Mouse (Mus musculus) embryonic facial prominence, embryonic 11.5 days (tissue): ENCODE measurements around the gene Mterf1a. TPM values are rescaled to one million over a fixed set of nuclear protein-coding genes. Genes with fewer than 3 reads are reported as not detected.
"Not testable (repeated sequence)": the region's sequence is repeated elsewhere in the genome, so short reads cannot be mapped to it uniquely, and the experiment has no call there.

Experiments
- ATAC-seq: fragments of 200-750 bp; cut with Nextera tagmentation; replicated peaks from 2 replicates; pipeline ENCODE4 v1.8.0; 2017; ENCODE audit warnings: low read depth; ENCODE audit not compliant: insufficient number of reproducible peaks, low FRiP score, low TSS enrichment
- DNase-seq: peaks from one replicate; pipeline ENCODE4 v3.0.0-alpha.2; 2015; ENCODE audit warnings: low spot score
- H3K27ac ChIP-seq: fragments of 300-500 bp; sonication (generic); replicated peaks from 2 replicates; pipeline ENCODE4 v1.5.1; 2014; ENCODE audit warnings: mild to moderate bottlenecking, low read depth, low read length, control low read depth
- H3K27me3 ChIP-seq: fragments of 300-500 bp; sonication (generic); 2 replicates; pipeline ENCODE4 v1.6.1; 2014; ENCODE audit warnings: mild to moderate bottlenecking, low read length, moderate library complexity, mixed read lengths; ENCODE audit not compliant: control insufficient read depth, insufficient read depth
- H3K36me3 ChIP-seq: fragments of 300-500 bp; sonication (generic); replicated peaks from 2 replicates; pipeline ENCODE4 v1.6.1; 2014; ENCODE audit warnings: low read depth, mild to moderate bottlenecking, low read length, moderate library complexity, mixed read lengths; ENCODE audit not compliant: control insufficient read depth, insufficient read depth
- H3K4me1 ChIP-seq: fragments of 300-500 bp; sonication (generic); 2 replicates; pipeline ENCODE4 v1.6.1; 2014; ENCODE audit warnings: low read length, mixed read lengths; ENCODE audit not compliant: control insufficient read depth, insufficient read depth
- H3K4me2 ChIP-seq: fragments of 300-500 bp; sonication (generic); 2 replicates; pipeline ENCODE4 v1.6.1; 2014; ENCODE audit warnings: low read depth, mild to moderate bottlenecking, control low read depth, low read length, moderate library complexity
- H3K4me3 ChIP-seq: fragments of 300-500 bp; sonication (generic); 2 replicates; pipeline ENCODE4 v1.5.1; 2014; ENCODE audit warnings: low read depth, low read length, control low read depth
- H3K9ac ChIP-seq: fragments of 300-500 bp; sonication (generic); replicated peaks from 2 replicates; pipeline ENCODE4 v1.6.1; 2014; ENCODE audit warnings: mild to moderate bottlenecking, control low read depth, low read length
- H3K9me3 ChIP-seq: fragments of 300-500 bp; sonication (generic); replicated peaks from 2 replicates; pipeline ENCODE4 v1.6.1; 2016; ENCODE audit warnings: mild to moderate bottlenecking, low read length, inconsistent platforms, mixed read lengths; ENCODE audit not compliant: control insufficient read depth
- WGBS: fragments of 180-500 bp; shearing (Covaris S2); extraction: QIAGEN DNeasy Blood & Tissue Kit; methylation state at CpG from one replicate; pipeline ENCODE4 v1.1.7; 2014; 5-methylcytosine and 5-hydroxymethylcytosine counted together
- polyA plus RNA-seq: library from polyadenylated mRNA; unstranded; fragments of >200 nt; fragmentation: Nextera tagmentation; extraction: Ambion mirVana; gene quantifications from 2 replicates; pipeline ENCODE4 v1.2.1, GENCODE M21; 2014

Mterf1a gene
- polyA plus RNA-seq, 1 experiment from 2014 or later = 10.4 TPM

DNA sequence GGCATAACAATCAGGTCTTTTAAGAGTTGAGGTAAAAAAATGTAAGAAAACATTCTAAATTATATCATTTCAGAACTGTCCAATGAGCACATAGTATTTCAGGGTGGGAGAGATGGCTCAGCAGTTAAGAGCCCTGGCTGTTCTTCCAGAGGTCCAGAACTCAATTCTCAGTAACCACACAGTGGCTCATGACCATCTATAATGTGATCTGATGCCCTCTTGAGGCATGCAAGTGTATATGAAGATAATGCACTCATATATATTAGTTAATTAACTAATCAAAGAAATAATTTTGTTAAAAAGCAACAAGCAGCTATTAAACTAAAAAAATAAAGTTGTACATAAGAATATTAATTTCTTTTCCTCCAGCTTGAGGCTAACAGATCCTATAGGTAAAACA lies 4.5 kb downstream of the Mterf1a start:
- DNase-seq = no peak
- no peak overlapping the region for H3K4me2 ChIP-seq
- no peak overlapping the region for H3K4me3 ChIP-seq
- H3K9ac ChIP-seq = no peak overlapping the region
- H3K27me3 ChIP-seq = no peaks in the 10 kb centered on the region
- H3K4me1 ChIP-seq = no peaks in the 10 kb centered on the region
- H3K27ac ChIP-seq = no peak overlapping the region
- no peak for ATAC-seq
- no peaks in the 10 kb centered on the region for H3K36me3 ChIP-seq
- no peaks in the 10 kb centered on the region for H3K9me3 ChIP-seq

DNA sequence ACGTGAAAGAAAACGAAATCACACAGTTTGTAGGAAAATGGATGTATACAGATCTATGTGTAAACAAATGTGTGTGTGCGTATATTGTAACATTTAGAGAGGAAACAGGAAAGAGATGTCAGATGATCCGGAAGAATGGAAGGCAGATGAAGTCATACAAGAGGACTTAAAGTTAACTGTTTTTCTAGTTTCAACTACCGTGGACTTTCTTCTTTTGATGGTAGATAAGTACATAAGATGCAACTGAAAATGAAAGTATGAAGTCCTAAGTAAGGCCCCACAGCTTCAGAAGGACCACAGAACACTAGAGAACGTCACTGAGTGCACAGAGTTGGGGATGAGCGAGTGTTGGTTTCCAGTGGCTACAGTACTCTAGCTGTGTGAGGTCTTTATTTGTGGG lies 6.9 kb downstream of the Mterf1a start:
- not testable (repeated sequence) for H3K27ac ChIP-seq, DNase-seq, H3K27me3 ChIP-seq, H3K9ac ChIP-seq, H3K4me2 ChIP-seq, H3K4me3 ChIP-seq, H3K9me3 ChIP-seq, H3K36me3 ChIP-seq, H3K4me1 ChIP-seq, ATAC-seq
- WGBS = 87% methylated on average over 7 of the region's 7 CpGs

DNA sequence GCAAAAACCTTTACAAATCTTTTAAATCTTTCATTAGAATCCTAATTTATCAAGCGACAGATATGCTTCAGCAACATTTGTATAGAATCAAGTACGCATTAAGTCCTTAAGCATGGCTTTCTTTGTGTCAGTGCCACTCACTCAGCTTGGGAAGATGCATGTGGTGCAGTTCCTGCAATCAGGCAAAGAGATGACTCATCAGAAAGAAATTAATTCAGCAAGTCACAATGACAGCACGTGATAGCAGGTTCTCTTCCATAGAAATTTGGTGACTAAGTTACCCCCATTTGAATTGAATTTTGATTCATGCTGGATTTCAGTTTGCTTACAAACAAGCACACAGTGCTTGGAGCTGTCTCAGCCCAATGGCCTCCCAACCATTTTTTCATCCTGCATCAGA lies 20.2 kb downstream of the Mterf1a start:
- no peak overlapping the region for H3K4me3 ChIP-seq
- H3K4me2 ChIP-seq = no peak overlapping the region
- H3K27me3 ChIP-seq = no peaks in the 10 kb centered on the region
- 88% methylated on average over 3 of the region's 3 CpGs for WGBS
- no peaks in the 10 kb centered on the region for H3K4me1 ChIP-seq
- H3K9ac ChIP-seq = no peak overlapping the region
- H3K27ac ChIP-seq = no peak overlapping the region
- no peak for ATAC-seq
- DNase-seq = no peak
- no peaks in the 10 kb centered on the region for H3K9me3 ChIP-seq
- no peaks in the 10 kb centered on the region for H3K36me3 ChIP-seq

DNA sequence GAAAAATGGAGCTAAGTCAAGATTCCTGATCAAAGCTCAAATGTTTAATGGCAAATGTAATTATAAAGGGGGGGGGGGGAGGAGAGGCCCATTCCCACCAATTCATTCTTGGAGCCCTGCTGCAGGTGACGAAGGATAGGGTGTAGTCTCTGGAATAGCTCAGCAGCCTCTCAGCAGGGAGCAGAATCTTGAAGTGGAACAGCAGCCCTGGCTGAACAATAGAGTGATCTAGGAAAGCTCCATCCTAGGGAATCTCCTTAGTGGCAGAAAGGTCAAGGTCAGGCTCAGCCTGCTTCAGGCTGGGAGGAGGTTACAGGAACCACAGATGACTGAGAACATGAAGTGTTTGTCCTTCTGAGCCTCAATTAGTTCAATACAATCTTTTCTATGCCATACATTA lies 21.4 kb downstream of the Mterf1a start:
- no peaks in the 10 kb centered on the region for H3K9me3 ChIP-seq
- H3K27me3 ChIP-seq = no peaks in the 10 kb centered on the region
- H3K4me2 ChIP-seq = no peak overlapping the region
- ATAC-seq (no peak), DNase-seq (no peak)
- no peaks in the 10 kb centered on the region for H3K36me3 ChIP-seq
- H3K9ac ChIP-seq = no peak overlapping the region
- WGBS = 71% methylated on average over 1 of the region's 1 CpGs
- no peak overlapping the region for H3K27ac ChIP-seq
- H3K4me1 ChIP-seq = no peaks in the 10 kb centered on the region
- no peak overlapping the region for H3K4me3 ChIP-seq

- Histone ChIP-seq H3K27ac (no peak overlapping the region), H3K36me3 (no peaks in the 10 kb centered on the region), H3K4me3 (no peak overlapping the region), H3K9ac (no peak overlapping the region), H3K4me2 (no peak overlapping the region), H3K9me3 (no peaks in the 10 kb centered on the region), H3K27me3 (no peaks in the 10 kb centered on the region), H3K4me1 (no peaks in the 10 kb centered on the region)
- no peak for ATAC-seq
- DNase-seq = no peak
- WGBS = 72% methylated on average over 4 of the region's 4 CpGs
Observed at GRCm38 (mm10) chr5:3870161-3870560, 23.6 kb downstream of the Mterf1a start.

GRCm38 (mm10) chr5:3845026-3845425 lies 48.7 kb downstream of the Mterf1a start, which contains the start of gene Lrrd1:
Lrrd1 (plus strand) TSS chr5:3845173.
- peak within 1 kb of the TSS; percentile 68 for H3K4me2 ChIP-seq
- no peaks in the 10 kb centered on the region for H3K9me3 ChIP-seq
- H3K4me3 ChIP-seq = peak within 1 kb of the TSS; percentile 36
- ATAC-seq = peak; percentile 52; the same call in 1 of the 2 replicates
- no peak within 1 kb of the TSS for H3K27ac ChIP-seq
- H3K36me3 ChIP-seq = no peaks in the 10 kb centered on the region
- DNase-seq = peak; percentile 28
- peak within 1 kb of the TSS; percentile 51 for H3K9ac ChIP-seq
- no peaks in the 10 kb centered on the region for H3K4me1 ChIP-seq
- WGBS = 4% methylated on average over 24 of the region's 24 CpGs
- H3K27me3 ChIP-seq = no peaks in the 10 kb centered on the region

Other genes starting within 250 kb of the Mterf1a start
- gene Tmbim7, start 242.8 kb downstream of the Mterf1a start, polyA plus RNA-seq = not detected in 2 replicates
- 69.9 and 74.9 TPM in 2 replicates for gene Gatad1, start 236.7 kb downstream of the Mterf1a start, polyA plus RNA-seq
- 12.2 and 12.4 TPM in 2 replicates for gene Ankib1, start 91.0 kb downstream of the Mterf1a start, polyA plus RNA-seq
- 52.7 and 61.8 TPM in 2 replicates for gene Krit1, start 90.7 kb downstream of the Mterf1a start, polyA plus RNA-seq
- gene Lrrd1, start 48.8 kb downstream of the Mterf1a start, polyA plus RNA-seq = 0.07 and 0.11 TPM in 2 replicates
- gene Akap9, start 34.1 kb upstream of the Mterf1a start, polyA plus RNA-seq = 97.9 and 113 TPM in 2 replicates
- gene Cyp51, start 210.8 kb upstream of the Mterf1a start, polyA plus RNA-seq = 130 and 142 TPM in 2 replicates